Mouse (Mus musculus): ENCODE data around the gene Npc2. TPM values are rescaled to one million over a fixed set of nuclear protein-coding genes. Genes with fewer than 3 reads are reported as not detected.
A peak's percentile ranks its signal among the peaks of the same experiment; 100 is the strongest.

Gene Npc2
- total RNA-seq (2021) = 10 to 100 TPM; 25.6 to 26.4 TPM
- long read RNA-seq, experiment 1, transcript Npc2-201 (4 exons, 3,299 nt) = major isoform, 44 of 47 reads
- long read RNA-seq, experiment 1, partial matches to known transcripts = 3 of 47 reads
- long read RNA-seq, experiment 1, other reads (novel, unspliced or antisense) = 0 of 47 reads
- long read RNA-seq, experiment 2, transcript Npc2-201 (4 exons, 3,299 nt) = major isoform, 41 of 47 reads
- long read RNA-seq, experiment 2, partial matches to known transcripts = 4 of 47 reads
- long read RNA-seq, experiment 2, other reads (novel, unspliced or antisense) = 2 of 47 reads

- Histone ChIP-seq H3K27ac (peak within 1 kb of the TSS; percentile 89), H3K4me3 (peak within 1 kb of the TSS; percentile 70)
These were observed at the start of gene Npc2, which contains the start of gene Isca2 for GRCm38 (mm10) chr12:84772726-84773441. Npc2 (minus strand) TSS chr12:84773152. Isca2 (plus strand) TSS chr12:84773251.

GRCm38 (mm10) chr12:84819236-84820168 is 46.5 kb upstream of the Npc2 start:
- DNase-seq (ENCODE audit: extremely low spot score in 1 of 2, low spot score in 2 of 2) = no peak
- no peak overlapping the region for H3K27ac ChIP-seq
- intact Hi-C loops (cut with DNase I) = no loop called here

More at GRCm38 (mm10) chr12:84772726-84773441, at the start of gene Npc2, which contains the start of gene Isca2:
- DNase-seq (ENCODE audit: extremely low spot score in 1 of 2, low spot score in 2 of 2) = peak; percentile 94 to 96
- intact Hi-C loops (cut with DNase I) = no loop called here
- TF ChIP-seq CTCF (IDR thresholded peaks at IDR 0.05) = no peak; the same call in 1 of the 2 replicates

GRCm38 (mm10) chr12:84818496-84818895 is 45.5 kb upstream of the Npc2 start:
- peak; percentile 1; the same call in 1 of the 2 replicates for TF ChIP-seq CTCF (IDR thresholded peaks at IDR 0.05)
- intact Hi-C loops (cut with DNase I) = no loop called here
- Histone ChIP-seq H3K4me3 (no peak overlapping the region), H3K27ac (no peak overlapping the region)
- DNase-seq (ENCODE audit: extremely low spot score in 1 of 2, low spot score in 2 of 2) = no peak

More at GRCm38 (mm10) chr12:84819236-84820168, 46.5 kb upstream of the Npc2 start:
- H3K4me3 ChIP-seq = no peak overlapping the region
- TF ChIP-seq CTCF (IDR thresholded peaks at IDR 0.05) = no peak

GRCm38 (mm10) chr12:84814663-84815325 is 41.8 kb upstream of the Npc2 start:
- Histone ChIP-seq H3K27ac (no peak overlapping the region), H3K4me3 (no peak overlapping the region)
- no peak for TF ChIP-seq CTCF (IDR thresholded peaks at IDR 0.05)
- DNase-seq (ENCODE audit: extremely low spot score in 1 of 2, low spot score in 2 of 2) = no peak
- intact Hi-C loops (cut with DNase I) = no loop called here

- H3K27ac ChIP-seq = no peak overlapping the region
- DNase-seq (ENCODE audit: extremely low spot score in 1 of 2, low spot score in 2 of 2) = no peak
- no peak overlapping the region for H3K4me3 ChIP-seq
- intact Hi-C loops (cut with DNase I) = no loop called here
- no peak; the same call in 1 of the 2 replicates for TF ChIP-seq CTCF (IDR thresholded peaks at IDR 0.05)
These were observed 40.8 kb upstream of the Npc2 start for GRCm38 (mm10) chr12:84813773-84814172.

- H3K27ac ChIP-seq = no peak overlapping the region
- no peak overlapping the region for H3K4me3 ChIP-seq
- peak; percentile 30 for TF ChIP-seq CTCF (IDR thresholded peaks at IDR 0.05)
- DNase-seq (ENCODE audit: extremely low spot score in 1 of 2, low spot score in 2 of 2) = no peak
- intact Hi-C loops (cut with DNase I) = no loop called here
These were observed 39.1 kb upstream of the Npc2 start for GRCm38 (mm10) chr12:84812004-84812403.

GRCm38 (mm10) chr12:84811510-84811909 is 38.6 kb upstream of the Npc2 start:
- intact Hi-C loops (cut with DNase I) = no loop called here
- no peak overlapping the region for H3K4me3 ChIP-seq
- DNase-seq (ENCODE audit: extremely low spot score in 1 of 2, low spot score in 2 of 2) = no peak
- no peak for TF ChIP-seq CTCF (IDR thresholded peaks at IDR 0.05)
- H3K27ac ChIP-seq = no peak overlapping the region

- no peak overlapping the region for H3K4me3 ChIP-seq
- no peak overlapping the region for H3K27ac ChIP-seq
- intact Hi-C loops (cut with DNase I) = no loop called here
- no peak for TF ChIP-seq CTCF (IDR thresholded peaks at IDR 0.05)
- DNase-seq (ENCODE audit: extremely low spot score in 1 of 2, low spot score in 2 of 2) = no peak
These were observed 37.9 kb upstream of the Npc2 start for GRCm38 (mm10) chr12:84810810-84811209.

- intact Hi-C loops (cut with DNase I) = no loop called here
- H3K4me3 ChIP-seq = no peak overlapping the region
- no peak for TF ChIP-seq CTCF (IDR thresholded peaks at IDR 0.05)
- no peak overlapping the region for H3K27ac ChIP-seq
- no peak for DNase-seq (ENCODE audit: extremely low spot score in 1 of 2, low spot score in 2 of 2)
These were observed 36.1 kb upstream of the Npc2 start for GRCm38 (mm10) chr12:84809033-84809432.

- no peak overlapping the region for H3K4me3 ChIP-seq
- TF ChIP-seq CTCF (IDR thresholded peaks at IDR 0.05) = no peak
- no peak overlapping the region for H3K27ac ChIP-seq
- no peak for DNase-seq (ENCODE audit: extremely low spot score in 1 of 2, low spot score in 2 of 2)
- intact Hi-C loops (cut with DNase I) = no loop called here
These were observed 34.4 kb upstream of the Npc2 start for GRCm38 (mm10) chr12:84807351-84807750.

- no peak overlapping the region for H3K4me3 ChIP-seq
- H3K27ac ChIP-seq = no peak overlapping the region
- TF ChIP-seq CTCF (IDR thresholded peaks at IDR 0.05) = no peak
- no peak for DNase-seq (ENCODE audit: extremely low spot score in 1 of 2, low spot score in 2 of 2)
- intact Hi-C loops (cut with DNase I) = no loop called here
These were observed 33.8 kb upstream of the Npc2 start for GRCm38 (mm10) chr12:84806726-84807125.
